Mouse (Mus musculus): Measurements from ENCODE around the gene Gata1. TPM values are rescaled to one million over a fixed set of nuclear protein-coding genes. Genes with fewer than 3 reads are reported as not detected.
"Not testable (repeated sequence)": the region's sequence is repeated elsewhere in the genome, so short reads cannot be mapped to it uniquely, and the experiment has no call there.

Gene Gata1
- total and polyA plus RNA-seq, 3 experiments: 38.1 to 93.3 (median 46.2) TPM

DNA sequence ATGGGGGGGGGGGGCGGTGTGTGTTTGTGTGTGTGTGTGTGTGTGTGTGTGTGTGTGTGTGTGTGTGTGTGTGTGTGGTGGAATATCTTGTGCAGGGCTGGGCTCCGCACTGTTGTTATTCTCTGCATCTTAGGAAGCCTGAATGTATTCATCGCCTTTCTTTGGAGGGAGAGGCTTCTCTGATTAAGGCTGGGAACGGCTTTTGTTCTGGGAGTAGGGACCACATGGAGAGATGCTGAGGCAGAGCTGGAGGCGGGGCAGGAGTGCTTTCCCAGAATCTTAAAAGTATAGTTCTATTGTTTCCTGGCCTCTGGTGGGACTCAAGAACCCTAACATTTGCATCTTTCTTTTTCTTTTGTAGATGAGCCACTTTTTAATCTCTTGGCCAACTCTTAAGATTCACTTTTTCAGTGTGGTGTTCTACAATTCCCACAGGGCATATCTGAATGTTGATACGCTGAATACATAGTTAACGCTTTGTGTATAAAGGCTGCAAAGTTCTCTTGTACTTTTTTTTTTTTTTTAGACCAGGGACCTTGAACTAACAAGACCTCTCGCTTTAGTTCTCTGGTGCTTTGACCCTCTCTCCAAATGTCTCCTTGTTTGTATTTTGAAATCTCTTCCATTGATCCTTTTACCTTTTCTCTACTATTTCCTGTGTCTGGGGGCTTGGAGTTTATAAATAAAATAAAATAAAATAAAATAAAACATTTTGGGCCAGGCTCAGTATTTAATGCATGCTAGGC lies 35.9 kb upstream of the Gata1 start:
- ATAC-seq (ENCODE audit: extremely low read depth, insufficient number of reproducible peaks, low FRiP score, poor library complexity, severe bottlenecking): no peak
- Histone ChIP-seq H3K27me3 (ENCODE audit: insufficient read depth, low read length) (no peaks in the 10 kb centered on the region), H3K9me3 (replicated peaks) (no peaks in the 10 kb centered on the region), H3K4me3 (ENCODE audit: low read depth, low read length) (no peak overlapping the region), H3K36me3 (replicated peaks) (no peaks in the 10 kb centered on the region), H3K4me1 (ENCODE audit: insufficient read depth, low read depth, low read length) (peaks cover 20% of the 10 kb centered on the region)
- DNase-seq (ENCODE audit: low spot score): no peak
- TF ChIP-seq CTCF (IDR thresholded peaks at IDR 0.05; ENCODE audit: low read depth, low read length): no peak
- no peak for TF ChIP-seq GATA1 (IDR thresholded peaks at IDR 0.05; ENCODE audit: borderline replicate concordance, low read length)

DNA sequence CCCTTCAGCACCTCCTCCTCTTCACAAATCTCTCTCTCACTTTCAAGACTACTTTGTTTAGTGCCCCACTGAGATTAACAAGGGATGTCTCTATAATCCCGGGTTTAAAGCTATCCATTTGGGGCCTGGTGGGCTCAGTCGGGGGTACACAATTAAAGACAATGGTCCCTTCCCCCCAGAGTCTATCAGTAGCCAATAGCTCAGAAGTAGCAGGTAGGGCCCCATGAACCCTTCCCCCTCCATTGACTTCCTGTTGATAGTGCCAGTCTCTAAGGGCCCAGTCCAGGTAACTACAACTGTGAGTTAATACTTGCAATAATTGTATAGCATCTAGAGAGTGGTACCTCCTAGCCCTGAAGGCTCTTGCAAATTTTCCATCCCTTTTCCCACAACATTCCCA lies 35.3 kb upstream of the Gata1 start:
- TF ChIP-seq TAL1 (conservative IDR thresholded peaks at IDR 0.05; ENCODE audit: low read depth, low read length): no peak
- TF ChIP-seq GATA2 (IDR thresholded peaks at IDR 0.05; ENCODE audit: borderline replicate concordance, low read depth, low read length): no peak
- no peak for TF ChIP-seq GATA1 (IDR thresholded peaks at IDR 0.05; ENCODE audit: borderline replicate concordance, low read length)
- no peak for TF ChIP-seq POLR2AphosphoS5 (IDR thresholded peaks at IDR 0.05; ENCODE audit: insufficient replicate concordance, low read depth, low read length)
- no peak for TF ChIP-seq CTCF (IDR thresholded peaks at IDR 0.05; ENCODE audit: low read depth, low read length)
- ATAC-seq (ENCODE audit: extremely low read depth, insufficient number of reproducible peaks, low FRiP score, poor library complexity, severe bottlenecking) (no peak), DNase-seq (ENCODE audit: low spot score) (no peak)
- H3K27me3 ChIP-seq (ENCODE audit: insufficient read depth, low read length): no peaks in the 10 kb centered on the region
- H3K4me3 ChIP-seq (ENCODE audit: low read depth, low read length): no peak overlapping the region
- peaks cover 20% of the 10 kb centered on the region for H3K4me1 ChIP-seq (ENCODE audit: insufficient read depth, low read depth, low read length)
- no peaks in the 10 kb centered on the region for H3K9me3 ChIP-seq (replicated peaks)
- no peaks in the 10 kb centered on the region for H3K36me3 ChIP-seq (replicated peaks)

DNA sequence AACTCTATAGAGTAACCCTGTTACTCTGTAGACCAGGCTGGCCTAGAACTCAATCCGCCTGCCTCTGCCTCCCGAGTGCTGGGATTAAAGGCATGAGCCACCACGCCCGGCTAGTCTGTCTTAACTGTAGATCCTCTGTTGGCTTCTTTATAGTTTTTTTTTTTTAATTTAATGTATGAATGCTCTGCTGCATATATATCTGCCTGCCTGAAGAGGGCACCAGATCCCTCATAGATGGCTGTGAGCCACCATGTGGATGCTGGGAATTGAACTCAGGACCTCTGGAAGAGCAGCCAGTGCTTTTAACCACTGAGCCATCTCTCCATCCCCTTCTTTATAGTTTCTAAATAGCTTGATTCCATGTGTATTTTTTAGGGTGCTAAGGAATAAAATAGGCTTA lies 31.5 kb upstream of the Gata1 start:
- not testable (repeated sequence) for H3K4me3 ChIP-seq (ENCODE audit: low read depth, low read length); DNase-seq (ENCODE audit: low spot score); H3K9me3 ChIP-seq (replicated peaks); ATAC-seq (ENCODE audit: extremely low read depth, insufficient number of reproducible peaks, low FRiP score, poor library complexity, severe bottlenecking); H3K36me3 ChIP-seq (replicated peaks); H3K27me3 ChIP-seq (ENCODE audit: insufficient read depth, low read length)
- peaks cover 11% of the 10 kb centered on the region for H3K4me1 ChIP-seq (ENCODE audit: insufficient read depth, low read depth, low read length)

DNA sequence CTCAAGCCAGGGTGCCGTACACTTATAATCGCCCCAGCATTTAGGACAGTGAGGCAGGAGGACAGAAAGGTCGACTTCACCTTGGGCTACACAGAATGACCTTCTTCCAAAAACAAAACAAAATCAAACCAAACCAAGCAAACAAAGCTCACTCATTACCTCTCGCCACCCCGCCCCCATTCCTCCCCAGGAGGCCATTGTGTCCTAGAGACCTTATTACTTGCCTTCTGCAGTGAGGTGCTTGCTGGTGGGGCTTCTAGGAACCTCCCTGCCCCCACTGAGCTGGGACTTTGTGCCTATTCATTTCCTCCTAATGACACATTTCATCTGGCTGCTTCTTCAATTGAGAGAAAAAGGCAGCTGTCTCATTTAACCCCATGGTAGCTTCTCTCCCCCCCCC lies 30.7 kb upstream of the Gata1 start:
- Histone ChIP-seq H3K4me1 (ENCODE audit: insufficient read depth, low read depth, low read length) (peaks cover 11% of the 10 kb centered on the region), H3K36me3 (replicated peaks) (no peaks in the 10 kb centered on the region), H3K4me3 (ENCODE audit: low read depth, low read length) (no peak overlapping the region), H3K9me3 (replicated peaks) (no peaks in the 10 kb centered on the region), H3K27me3 (ENCODE audit: insufficient read depth, low read length) (no peaks in the 10 kb centered on the region)
- no peak for DNase-seq (ENCODE audit: low spot score)
- TF ChIP-seq TAL1 (conservative IDR thresholded peaks at IDR 0.05; ENCODE audit: low read depth, low read length): no peak
- TF ChIP-seq POLR2AphosphoS5 (IDR thresholded peaks at IDR 0.05; ENCODE audit: insufficient replicate concordance, low read depth, low read length): no peak
- TF ChIP-seq GATA1 (IDR thresholded peaks at IDR 0.05; ENCODE audit: borderline replicate concordance, low read length): no peak
- TF ChIP-seq GATA2 (IDR thresholded peaks at IDR 0.05; ENCODE audit: borderline replicate concordance, low read depth, low read length): no peak
- no peak for TF ChIP-seq CTCF (IDR thresholded peaks at IDR 0.05; ENCODE audit: low read depth, low read length)
- no peak for ATAC-seq (ENCODE audit: extremely low read depth, insufficient number of reproducible peaks, low FRiP score, poor library complexity, severe bottlenecking)

DNA sequence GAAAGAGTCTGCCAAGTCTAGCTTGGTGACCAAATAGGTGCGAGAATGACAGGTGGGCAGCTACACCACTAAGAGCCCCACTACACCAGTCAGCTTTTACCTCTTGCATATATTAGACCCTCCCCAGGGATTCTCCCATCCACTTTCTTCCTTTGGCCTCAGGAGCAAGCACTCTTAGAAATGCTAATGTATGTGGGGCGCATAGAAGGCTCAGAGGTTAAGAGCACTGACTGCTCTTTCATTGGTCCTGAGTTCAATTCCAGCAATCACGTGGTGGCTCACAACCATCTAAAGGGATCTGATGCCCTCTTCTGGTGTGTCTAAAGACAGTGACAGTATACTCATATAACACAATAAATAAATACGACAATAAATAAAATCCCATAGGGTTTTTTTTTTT lies 25.1 kb upstream of the Gata1 start:
- Histone ChIP-seq H3K4me1 (ENCODE audit: insufficient read depth, low read depth, low read length) (peaks cover 24% of the 10 kb centered on the region), H3K4me3 (ENCODE audit: low read depth, low read length) (no peak overlapping the region; the same call in 1 of the 2 replicates), H3K36me3 (replicated peaks) (no peaks in the 10 kb centered on the region), H3K9me3 (replicated peaks) (no peaks in the 10 kb centered on the region), H3K27me3 (ENCODE audit: insufficient read depth, low read length) (no peaks in the 10 kb centered on the region)
- no peak for ATAC-seq (ENCODE audit: extremely low read depth, insufficient number of reproducible peaks, low FRiP score, poor library complexity, severe bottlenecking)
- TF ChIP-seq CTCF (IDR thresholded peaks at IDR 0.05; ENCODE audit: low read depth, low read length) (no peak), POLR2AphosphoS5 (IDR thresholded peaks at IDR 0.05; ENCODE audit: insufficient replicate concordance, low read depth, low read length) (no peak), GATA2 (IDR thresholded peaks at IDR 0.05; ENCODE audit: borderline replicate concordance, low read depth, low read length) (no peak), TAL1 (conservative IDR thresholded peaks at IDR 0.05; ENCODE audit: low read depth, low read length) (no peak), GATA1 (IDR thresholded peaks at IDR 0.05; ENCODE audit: borderline replicate concordance, low read length) (no peak)
- DNase-seq (ENCODE audit: low spot score): no peak

DNA sequence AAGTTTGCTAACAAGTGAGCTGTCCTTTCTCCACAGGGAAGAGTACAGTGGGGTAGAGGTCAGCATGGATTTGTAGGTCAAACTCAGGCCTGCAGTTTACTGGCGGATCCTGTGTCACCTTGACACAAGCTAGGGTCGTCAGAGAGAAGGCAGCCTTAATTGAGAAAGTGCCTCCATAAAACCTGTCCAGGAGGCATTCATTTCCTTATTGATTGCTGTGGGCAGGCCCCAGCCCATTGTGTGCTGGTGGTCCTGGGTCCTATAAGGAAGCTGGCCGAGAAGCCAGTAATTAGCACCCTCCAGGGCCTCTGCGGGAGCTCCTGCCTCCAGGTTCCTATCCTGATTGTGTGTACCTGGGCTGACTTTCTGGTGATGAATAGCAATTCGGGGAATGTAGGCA lies 24.1 kb upstream of the Gata1 start:
- TF ChIP-seq CTCF (IDR thresholded peaks at IDR 0.05; ENCODE audit: low read depth, low read length) (no peak), GATA1 (IDR thresholded peaks at IDR 0.05; ENCODE audit: borderline replicate concordance, low read length) (no peak), POLR2AphosphoS5 (IDR thresholded peaks at IDR 0.05; ENCODE audit: insufficient replicate concordance, low read depth, low read length) (no peak), GATA2 (IDR thresholded peaks at IDR 0.05; ENCODE audit: borderline replicate concordance, low read depth, low read length) (no peak), TAL1 (conservative IDR thresholded peaks at IDR 0.05; ENCODE audit: low read depth, low read length) (no peak)
- Histone ChIP-seq H3K4me3 (ENCODE audit: low read depth, low read length) (no peak overlapping the region; the same call in 1 of the 2 replicates), H3K9me3 (replicated peaks) (no peaks in the 10 kb centered on the region), H3K36me3 (replicated peaks) (no peaks in the 10 kb centered on the region), H3K4me1 (ENCODE audit: insufficient read depth, low read depth, low read length) (peaks cover 24% of the 10 kb centered on the region), H3K27me3 (ENCODE audit: insufficient read depth, low read length) (no peaks in the 10 kb centered on the region)
- DNase-seq (ENCODE audit: low spot score) (no peak), ATAC-seq (ENCODE audit: extremely low read depth, insufficient number of reproducible peaks, low FRiP score, poor library complexity, severe bottlenecking) (no peak)

All from G1E (cell line).